Mouse (Mus musculus) spleen, adult 2 months (tissue): ENCODE measurements around the gene Trabd2b.

ENCODE experiments used
- CTCF ChIP-seq: fragments of 200-500 bp; IDR thresholded peaks from 2 replicates; pipeline ENCODE4 v1.5.1; 2011; ENCODE audit warnings: mild to moderate bottlenecking, inconsistent platforms; ENCODE audit not compliant: insufficient read depth, insufficient read length, insufficient replicate concordance; ENCODE audit errors: extremely low read depth
- POLR2A ChIP-seq: fragments of 200-500 bp; IDR thresholded peaks from 2 replicates; pipeline ENCODE4 v1.6.1; 2011; ENCODE audit warnings: low read depth, low read length, inconsistent platforms

GRCm38 (mm10) chr4:114415925-114416645, 9.6 kb downstream of the Trabd2b start:
- TF ChIP-seq POLR2A (no peak), CTCF (no peak)
